ENCODE assay signal across 10 mouse cellular contexts in genomic region chr10:19935821-19936367, GRCm38 (mm10). TPM values are rescaled to one million over a fixed set of nuclear protein-coding genes. Genes with fewer than 3 reads are reported as not detected.
DNase-seq lines count a peak whose midpoint lies in the region; ATAC-seq and TF ChIP-seq lines count a peak whose summit lies in the region.
"Had no signal": no experiment of that assay in that cellular context is flagged by ENCODE, and none has a peak within 500 bp of the region (broad histone marks: within the 10 kb centered on the region; RNA-seq: fewer than 3 reads in every experiment).

No protein-coding gene starts in this region.

- peak overlapping the region; percentile 88 for H3K4me3 ChIP-seq in heart, embryonic 13.5 days
- peak overlapping the region; percentile 71 for H3K4me3 ChIP-seq in lung, embryonic 14.5 days (ENCODE audit: low read depth, low read length)
- H3K4me3 ChIP-seq in intestine, embryonic 15.5 days (replicated peaks) = no peak overlapping the region
- no peak overlapping the region for H3K4me3 ChIP-seq in neural tube, embryonic 15.5 days (replicated peaks)

- H3K9ac ChIP-seq in heart, embryonic 13.5 days = peak overlapping the region; percentile 94
- no peak overlapping the region for H3K9ac ChIP-seq in lung, embryonic 14.5 days
- H3K9ac ChIP-seq in intestine, embryonic 15.5 days = no peak overlapping the region
- H3K9ac ChIP-seq in neural tube, embryonic 15.5 days (replicated peaks) = no peak overlapping the region
- H3K9ac ChIP-seq: midbrain, embryonic 12.5 days had no signal

- H3K9me3 ChIP-seq in heart, embryonic 13.5 days = no peaks in the 10 kb centered on the region
- no peaks in the 10 kb centered on the region for H3K9me3 ChIP-seq in lung, embryonic 14.5 days (ENCODE audit: low read depth, low read length)
- no peaks in the 10 kb centered on the region for H3K9me3 ChIP-seq in intestine, embryonic 15.5 days
- no peaks in the 10 kb centered on the region for H3K9me3 ChIP-seq in neural tube, embryonic 15.5 days (replicated peaks)
- H3K9me3 ChIP-seq: midbrain, embryonic 12.5 days had no signal

- no peak for TF ChIP-seq CTCF in lung, embryonic 14.5 days (IDR thresholded peaks at IDR 0.05; ENCODE audit: low read depth)

- 51% methylated on average over 4 of the region's 4 CpGs for WGBS in heart, embryonic 13.5 days
- 46% methylated on average over 4 of the region's 4 CpGs for WGBS in lung, embryonic 14.5 days
- WGBS in intestine, embryonic 15.5 days = 42% methylated on average over 4 of the region's 4 CpGs
- WGBS in neural tube, embryonic 15.5 days = 44% methylated on average over 4 of the region's 4 CpGs

- H3K27ac ChIP-seq in heart, embryonic 13.5 days (replicated peaks) = no peak overlapping the region
- peak overlapping the region; percentile 24; the same call in 1 of the 2 replicates for H3K27ac ChIP-seq in lung, embryonic 14.5 days (ENCODE audit: low read depth)
- H3K27ac ChIP-seq in intestine, embryonic 15.5 days = no peak overlapping the region
- no peak overlapping the region for H3K27ac ChIP-seq in neural tube, embryonic 15.5 days (replicated peaks)
- H3K27ac ChIP-seq: midbrain, embryonic 12.5 days had no signal

- H3K4me2 ChIP-seq in heart, embryonic 13.5 days = peak overlapping the region; percentile 78
- peak overlapping the region; percentile 98 for H3K4me2 ChIP-seq in lung, embryonic 14.5 days
- H3K4me2 ChIP-seq in intestine, embryonic 15.5 days (replicated peaks) = peak overlapping the region; percentile 98
- H3K4me2 ChIP-seq in neural tube, embryonic 15.5 days = peak overlapping the region; percentile 98; the same call in 1 of the 2 replicates

- peaks cover 10% of the 10 kb centered on the region; the same call in 1 of the 2 replicates for H3K27me3 ChIP-seq in heart, embryonic 13.5 days (replicated peaks)
- no peaks in the 10 kb centered on the region for H3K27me3 ChIP-seq in lung, embryonic 14.5 days (ENCODE audit: insufficient read depth, low read length)
- no peaks in the 10 kb centered on the region for H3K27me3 ChIP-seq in intestine, embryonic 15.5 days (replicated peaks)
- H3K27me3 ChIP-seq in neural tube, embryonic 15.5 days (replicated peaks) = peaks cover 19% of the 10 kb centered on the region

- intact Hi-C loops in heart, postnatal 36 days (cut with DNase I) = loop anchor here (2.0 to 10.0 kb wide), 2 partner anchors 29 to 69 kb away; partner anchors contain the start of gene Pex7

- H3K36me3 ChIP-seq in heart, embryonic 13.5 days = no peaks in the 10 kb centered on the region
- no peaks in the 10 kb centered on the region for H3K36me3 ChIP-seq in lung, embryonic 14.5 days (ENCODE audit: insufficient read depth)
- H3K36me3 ChIP-seq in intestine, embryonic 15.5 days = no peaks in the 10 kb centered on the region
- H3K36me3 ChIP-seq in neural tube, embryonic 15.5 days = no peaks in the 10 kb centered on the region
- H3K36me3 ChIP-seq: midbrain, embryonic 12.5 days had no signal

- no peak for ATAC-seq in heart, embryonic 13.5 days (ENCODE audit: extremely low read depth, insufficient number of reproducible peaks, low FRiP score, low TSS enrichment)
- ATAC-seq in lung, embryonic 14.5 days (ENCODE audit: insufficient read depth) = no peak
- no peak for ATAC-seq in intestine, embryonic 15.5 days
- no peak for ATAC-seq in neural tube, embryonic 15.5 days (ENCODE audit: low FRiP score)

- no peak for DNase-seq in heart, postnatal 36 days
- DNase-seq in lung, embryonic 14.5 days = peak; percentile 58
- DNase-seq in lung, postnatal 4 days = no peak
- no peak for DNase-seq in adrenal gland, postnatal 25 days
- DNase-seq: adrenal gland, adult 8-10 months; thymus, adult 18-20 months had no signal

- peaks cover 51% of the 10 kb centered on the region for H3K4me1 ChIP-seq in heart, embryonic 13.5 days
- no peaks in the 10 kb centered on the region for H3K4me1 ChIP-seq in lung, embryonic 14.5 days (ENCODE audit: insufficient read depth)
- peaks cover 16% of the 10 kb centered on the region for H3K4me1 ChIP-seq in intestine, embryonic 15.5 days (replicated peaks)
- peaks cover 23% of the 10 kb centered on the region for H3K4me1 ChIP-seq in neural tube, embryonic 15.5 days

RNA-seq across cellular contexts. Expression of gene Map3k5, which starts 1.6 kb away (rescaled TPM):
- polyA plus RNA-seq in heart, embryonic 13.5 days (2015; fragmentation: Nextera tagmentation; extraction: Ambion mirVana) = 2.4 and 2.7 TPM in 2 replicates
- 10 to 100 TPM; 43.4 to 43.5 TPM for total RNA-seq in heart, postnatal 36 days (2021)
- polyA plus RNA-seq in lung, embryonic 14.5 days (2014; fragmentation: Nextera tagmentation; extraction: Ambion mirVana) = 2.2 and 2.5 TPM in 2 replicates
- polyA plus RNA-seq in intestine, embryonic 15.5 days (2015; fragmentation: Nextera tagmentation; extraction: Ambion mirVana) = 1.9 and 2.4 TPM in 2 replicates
- 1.4 and 1.7 TPM in 2 replicates for polyA plus RNA-seq in neural tube, embryonic 15.5 days (2015; fragmentation: Nextera tagmentation; extraction: Ambion mirVana)
- total RNA-seq in adrenal gland, postnatal 25 days (2021) = 20.3 and 22.9 TPM in 2 replicates

RNA-seq across cellular contexts. Expression of gene Pex7, which starts 28.4 kb away (rescaled TPM):
- 33.3 and 39.3 TPM in 2 replicates for polyA plus RNA-seq in heart, embryonic 13.5 days (2015; fragmentation: Nextera tagmentation; extraction: Ambion mirVana)
- 10 to 100 TPM; 27.4 to 35.1 TPM for total RNA-seq in heart, postnatal 36 days (2021)
- polyA plus RNA-seq in lung, embryonic 14.5 days (2014; fragmentation: Nextera tagmentation; extraction: Ambion mirVana) = 24.5 and 25.1 TPM in 2 replicates
- polyA plus RNA-seq in intestine, embryonic 15.5 days (2015; fragmentation: Nextera tagmentation; extraction: Ambion mirVana) = 48.8 and 50.3 TPM in 2 replicates
- polyA plus RNA-seq in neural tube, embryonic 15.5 days (2015; fragmentation: Nextera tagmentation; extraction: Ambion mirVana) = 32.9 and 34.0 TPM in 2 replicates
- 47.3 and 57.8 TPM in 2 replicates for total RNA-seq in adrenal gland, postnatal 25 days (2021)

Comparison
In these comparisons a context has a peak if more than half of its experiments do, and no peak if none do; other contexts are left out.
1. H3K4me3 ChIP-seq: peak in heart, embryonic 13.5 days (single experiment) and lung, embryonic 14.5 days (single experiment); none in intestine, embryonic 15.5 days (single experiment) and neural tube, embryonic 15.5 days (single experiment).
2. Peak in every context shown above with its lines, with median percentiles within 50 percentile points of each other: H3K4me2 ChIP-seq.